Mouse (Mus musculus) C2C12 (cell line): ENCODE data around the gene Tcaf3.

Experiments used
- CEBPB ChIP-seq: IDR thresholded peaks from one replicate; pipeline ENCODE4 v1.6.1; 2011; ENCODE audit warnings: low read depth, mild to moderate bottlenecking, control low read depth, moderate library complexity
- CTCF ChIP-seq: IDR thresholded peaks from one replicate; pipeline ENCODE4 v1.5.1; 2011; ENCODE audit not compliant: control insufficient read depth, insufficient read depth, insufficient read length
- MAX ChIP-seq: IDR thresholded peaks from one replicate; pipeline ENCODE4 v1.6.1; 2011; ENCODE audit warnings: mild to moderate bottlenecking, control low read depth
- MYOD1 ChIP-seq: IDR thresholded peaks from one replicate; pipeline ENCODE4 v1.6.1; 2011; ENCODE audit warnings: low read depth; ENCODE audit not compliant: control insufficient read depth, insufficient read length
- MYOG ChIP-seq: IDR thresholded peaks from one replicate; pipeline ENCODE4 v1.6.1; 2011; ENCODE audit not compliant: control insufficient read depth, insufficient read length; ENCODE audit errors: extremely low read depth

DNA sequence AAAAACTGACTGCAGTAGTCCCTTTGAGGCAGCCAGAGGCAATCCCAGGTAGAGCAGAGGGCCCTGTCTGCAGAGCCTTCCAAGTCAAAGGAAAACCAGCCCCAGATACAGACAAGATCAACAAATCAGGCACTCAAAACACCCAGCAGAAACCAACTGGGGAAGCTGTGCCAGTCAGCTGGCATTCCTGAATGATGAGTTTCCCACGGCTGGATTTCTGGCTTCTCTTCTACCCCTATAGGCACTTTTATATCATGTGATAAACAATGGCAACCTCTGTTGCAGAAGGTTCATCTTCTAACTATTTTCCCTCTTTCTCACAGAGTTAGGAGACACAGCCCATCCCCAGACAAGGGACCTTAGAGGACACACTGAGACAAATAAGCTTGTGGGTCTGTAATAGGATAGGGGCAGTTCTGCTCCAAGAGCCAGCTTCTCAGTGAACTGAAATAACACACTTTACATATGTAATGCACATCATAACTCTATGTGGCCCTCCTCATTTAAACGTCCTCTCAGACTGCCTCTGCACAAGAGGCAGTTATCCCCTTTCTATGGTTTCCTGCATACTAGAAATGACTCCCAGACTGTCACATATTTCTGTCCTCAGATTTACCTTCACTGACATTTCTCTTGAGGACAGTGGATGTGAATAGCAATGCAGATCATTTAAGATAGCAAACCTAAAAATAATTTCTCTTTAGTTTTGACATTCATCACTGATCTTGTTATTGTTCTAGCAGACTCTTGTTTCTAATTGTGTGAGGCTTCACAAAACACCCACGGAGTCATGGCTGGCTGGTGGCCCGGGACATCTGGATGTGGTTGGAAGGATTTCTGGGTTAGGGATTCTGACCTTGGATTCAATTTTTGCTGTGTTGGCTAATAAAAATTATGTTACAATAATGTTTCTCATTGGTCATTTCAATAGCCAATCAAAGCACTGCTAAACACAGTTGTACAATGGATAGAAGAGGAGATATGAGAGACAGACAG lies 55.2 kb downstream of the Tcaf3 start:
- TF ChIP-seq CTCF (no peak), MYOD1 (peak; percentile 2), CEBPB (no peak), MYOG (no peak), MAX (no peak)
